ENCODE assay signal across 25 mouse cellular contexts in genomic region chr6:147729721-147730120, GRCm38 (mm10).
"Had no signal": no experiment of that assay in that cellular context is flagged by ENCODE, and none has a peak within 500 bp of the region (broad histone marks: within the 10 kb centered on the region; RNA-seq: fewer than 3 reads in every experiment).

No protein-coding gene starts in this region.

- DNase-seq: gastrocnemius, postnatal 14 days; heart, adult 2 months; heart, postnatal 10 days; heart, postnatal 4 days; kidney, adult 18-20 months; kidney, adult 8-10 months; kidney, postnatal 14 days; kidney, postnatal 36 days; layer of hippocampus, adult 9-11 months; layer of hippocampus, postnatal 36 days; left cerebral cortex, postnatal 4 days had no signal

- H3K4me2 ChIP-seq: heart, embryonic 12.5 days; hindbrain, embryonic 12.5 days; hindbrain, embryonic 14.5 days; intestine, embryonic 15.5 days; limb, embryonic 13.5 days; limb, embryonic 15.5 days; liver, embryonic 12.5 days had no signal

- H3K27ac ChIP-seq: heart, adult 2 months; heart, embryonic 10.5 days; hindbrain, embryonic 10.5 days; hindbrain, embryonic 12.5 days; hindbrain, embryonic 14.5 days; intestine, embryonic 15.5 days; kidney, postnatal 0 days; limb, embryonic 13.5 days; liver, embryonic 12.5 days; liver, embryonic 14.5 days had no signal

- H3K9me3 ChIP-seq: heart, embryonic 10.5 days; heart, embryonic 12.5 days; hindbrain, embryonic 10.5 days; hindbrain, embryonic 12.5 days; intestine, embryonic 15.5 days; limb, embryonic 15.5 days; liver, embryonic 12.5 days had no signal

- H3K9ac ChIP-seq: heart, embryonic 12.5 days; hindbrain, embryonic 12.5 days; hindbrain, embryonic 14.5 days; intestine, embryonic 15.5 days; limb, embryonic 13.5 days; limb, embryonic 15.5 days; liver, embryonic 12.5 days; liver, embryonic 14.5 days had no signal

- H3K27me3 ChIP-seq: heart, embryonic 12.5 days; hindbrain, embryonic 12.5 days; intestine, embryonic 15.5 days; limb, embryonic 13.5 days; limb, embryonic 15.5 days; liver, embryonic 12.5 days had no signal

- ATAC-seq: hindbrain, embryonic 16.5 days; inflammation-experienced regulatory T-cells, adult 6 months; intestine, embryonic 15.5 days; intestine, postnatal 0 days; liver, embryonic 12.5 days had no signal

- H3K4me1 ChIP-seq: hindbrain, embryonic 10.5 days; hindbrain, embryonic 12.5 days; intestine, embryonic 15.5 days; limb, embryonic 15.5 days; liver, embryonic 12.5 days had no signal

- H3K36me3 ChIP-seq: heart, embryonic 10.5 days; heart, embryonic 12.5 days; hindbrain, embryonic 10.5 days; hindbrain, embryonic 12.5 days; intestine, embryonic 15.5 days; limb, embryonic 13.5 days; limb, embryonic 15.5 days; liver, embryonic 12.5 days had no signal

- H3K4me3 ChIP-seq: heart, adult 2 months; heart, embryonic 10.5 days; heart, embryonic 12.5 days; hindbrain, embryonic 10.5 days; hindbrain, embryonic 12.5 days; intestine, embryonic 15.5 days; limb, embryonic 13.5 days; limb, embryonic 15.5 days; liver, embryonic 12.5 days had no signal
